Mouse (Mus musculus) intestine, embryonic 16.5 days (tissue): ENCODE data around the gene Ces3a. TPM values are rescaled to one million over a fixed set of nuclear protein-coding genes. Genes with fewer than 3 reads are reported as not detected.

Experiments
- ATAC-seq: fragments of 200-750 bp; cut with Nextera tagmentation; 2 replicates; pipeline ENCODE4 v1.8.0; 2017; ENCODE audit warnings: moderate TSS enrichment, moderate library complexity
- H3K27ac ChIP-seq: fragments of 300-500 bp; sonication (generic); 2 replicates; pipeline ENCODE4 v1.5.1; 2014; ENCODE audit warnings: mild to moderate bottlenecking, low read length
- H3K27me3 ChIP-seq: fragments of 300-500 bp; sonication (generic); replicated peaks from 2 replicates; pipeline ENCODE4 v1.6.1; 2014; ENCODE audit warnings: low read length, control low read depth, mixed read lengths; ENCODE audit not compliant: control insufficient read depth, insufficient read depth
- H3K36me3 ChIP-seq: fragments of 300-500 bp; sonication (generic); 2 replicates; pipeline ENCODE4 v1.6.1; 2014; ENCODE audit warnings: low read length, control low read depth; ENCODE audit not compliant: control insufficient read depth, insufficient read depth
- H3K4me1 ChIP-seq: fragments of 300-500 bp; sonication (generic); 2 replicates; pipeline ENCODE4 v1.6.1; 2014; ENCODE audit warnings: low read length, control low read depth, mixed read lengths; ENCODE audit not compliant: control insufficient read depth, insufficient read depth
- H3K4me2 ChIP-seq: fragments of 300-500 bp; sonication (generic); 2 replicates; pipeline ENCODE4 v1.6.1; 2014; ENCODE audit warnings: low read depth, low read length, control low read depth
- H3K4me3 ChIP-seq: fragments of 300-500 bp; sonication (generic); 2 replicates; pipeline ENCODE4 v1.5.1; 2014; ENCODE audit warnings: mild to moderate bottlenecking, low read length
- H3K9ac ChIP-seq: fragments of 300-500 bp; sonication (generic); 2 replicates; pipeline ENCODE4 v1.6.1; 2014; ENCODE audit warnings: low read depth, low read length
- H3K9me3 ChIP-seq: fragments of 300-500 bp; sonication (generic); 2 replicates; pipeline ENCODE4 v1.6.1; 2016; ENCODE audit warnings: low read length, control low read depth; ENCODE audit not compliant: control insufficient read depth
- WGBS: fragments of 180-500 bp; shearing (Covaris S2); extraction: QIAGEN DNeasy Blood & Tissue Kit; methylation state at CpG from one replicate; pipeline ENCODE4 v1.1.7; 2014; 5-methylcytosine and 5-hydroxymethylcytosine counted together
- polyA plus RNA-seq: library from polyadenylated mRNA; unstranded; fragments of >200 nt; fragmentation: Nextera tagmentation; extraction: Ambion mirVana; gene quantifications from 2 replicates; pipeline ENCODE4 v1.2.1, GENCODE M21; 2015

The Ces3a gene
- not detected in 2 replicates for polyA plus RNA-seq

DNA sequence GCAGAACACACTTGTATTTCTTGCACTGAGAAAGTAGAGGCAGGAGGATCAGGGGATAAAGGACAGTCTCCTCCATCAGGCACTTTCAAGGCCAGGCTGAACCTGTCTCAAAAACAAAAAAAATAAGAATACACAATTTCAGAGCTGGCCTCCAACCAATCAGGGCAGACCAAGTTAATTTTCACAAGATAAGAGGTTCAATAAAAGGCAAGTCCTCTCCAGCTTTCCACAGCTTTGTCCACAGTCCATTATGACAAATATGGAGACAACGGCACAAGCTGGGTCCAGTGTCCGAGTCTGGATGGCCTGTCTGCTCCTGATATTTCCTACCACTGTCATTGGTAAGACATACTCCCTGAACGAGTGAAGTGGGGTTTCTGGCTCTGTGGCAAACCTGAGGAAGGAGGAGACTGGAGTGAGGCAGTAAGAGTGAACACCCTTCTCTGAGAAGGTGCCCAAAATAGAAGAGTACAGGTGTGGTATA lies at the start of gene Ces3a:
TSS of gene Ces3a (plus strand) at position 231 of the 484 bp plus-strand sequence.
- Histone ChIP-seq H3K27ac (no peak within 1 kb of the TSS), H3K9me3 (no peaks in the 10 kb centered on the region), H3K36me3 (no peaks in the 10 kb centered on the region), H3K9ac (no peak within 1 kb of the TSS), H3K27me3 (no peaks in the 10 kb centered on the region), H3K4me3 (no peak within 1 kb of the TSS), H3K4me2 (no peak within 1 kb of the TSS), H3K4me1 (peaks cover 4% of the 10 kb centered on the region; the same call in 1 of the 2 replicates)
- 70% methylated on average over 3 of the region's 3 CpGs for WGBS
- no peak for ATAC-seq

DNA sequence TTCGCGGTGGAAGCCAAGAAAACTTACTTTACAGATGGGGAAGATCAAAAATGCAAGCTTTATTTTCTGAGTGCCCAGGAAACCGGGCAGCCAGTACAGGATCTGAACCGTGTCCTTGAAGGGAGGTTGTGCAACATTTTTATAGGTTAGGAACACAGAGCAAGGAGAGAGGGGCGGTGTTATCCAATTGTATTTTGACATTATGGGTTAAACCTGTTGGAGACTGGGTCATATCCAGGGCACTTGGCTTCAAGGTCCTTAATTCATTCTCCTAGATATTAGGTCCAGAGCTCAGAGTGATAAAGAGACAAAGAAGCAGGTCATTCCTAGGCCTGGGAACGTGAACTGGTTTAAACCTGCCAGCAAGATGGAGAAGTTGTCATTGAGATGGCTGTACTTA lies 49.2 kb upstream of the Ces3a start:
- Histone ChIP-seq H3K27ac (no peak overlapping the region), H3K4me3 (no peak overlapping the region), H3K9ac (no peak overlapping the region), H3K36me3 (no peaks in the 10 kb centered on the region), H3K4me2 (no peak overlapping the region), H3K4me1 (0 out of 2 replicates have a peak, but pooled peaks cover 4% of the 10 kb centered on the region), H3K27me3 (no peaks in the 10 kb centered on the region), H3K9me3 (no peaks in the 10 kb centered on the region)
- WGBS: 71% methylated on average over 6 of the region's 6 CpGs
- ATAC-seq: peak; percentile 75

DNA sequence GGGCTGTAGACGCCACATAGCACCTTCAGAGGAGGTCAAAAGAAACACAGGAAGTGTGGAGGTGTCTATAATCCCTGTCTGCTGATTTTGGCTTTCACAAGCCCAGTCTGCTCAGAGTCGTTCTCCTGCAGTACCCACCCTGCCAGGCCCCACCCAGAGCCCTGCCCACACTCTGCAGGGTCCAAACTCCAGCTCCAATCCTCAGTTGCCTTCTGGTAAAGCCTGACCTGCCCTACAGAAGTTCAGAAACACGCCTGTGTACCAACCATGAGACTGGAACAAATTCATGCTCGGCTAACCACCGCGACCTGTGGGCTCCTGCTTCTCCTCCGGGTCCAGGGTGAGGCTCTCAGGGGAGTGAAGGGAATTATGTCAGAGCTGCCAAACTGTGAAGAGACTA lies 47.8 kb upstream of the Ces3a start, which contains the start of gene Ces2h:
TSS of gene Ces2h (plus strand) at position 268 of the 400 bp plus-strand sequence.
- H3K4me2 ChIP-seq: 0 out of 2 replicates have a peak within 1 kb of the TSS, but pooled peaks have one; percentile 10

DNA sequence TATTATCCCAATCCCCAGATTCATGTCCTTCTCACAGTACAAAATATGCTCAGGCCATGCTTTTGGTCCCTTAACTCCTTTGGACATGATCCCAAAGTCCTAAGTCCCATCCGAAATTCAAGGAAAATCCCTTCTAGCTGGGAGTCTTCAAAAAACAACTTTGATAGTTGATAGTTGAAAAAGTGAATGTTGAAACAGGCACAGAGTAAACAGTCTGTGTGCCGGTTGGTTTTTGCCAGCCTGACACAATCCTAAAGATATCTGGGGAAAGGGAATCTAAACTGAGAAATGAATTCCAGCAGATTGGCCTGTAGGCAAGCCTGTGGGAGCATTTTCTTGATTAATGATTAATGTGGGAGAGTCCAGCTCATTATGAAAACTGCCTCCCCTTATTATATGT lies 38.4 kb upstream of the Ces3a start:
- Histone ChIP-seq H3K36me3 (no peaks in the 10 kb centered on the region), H3K27ac (no peak overlapping the region), H3K4me1 (no peaks in the 10 kb centered on the region), H3K27me3 (no peaks in the 10 kb centered on the region), H3K9me3 (peaks cover 3% of the 10 kb centered on the region; the same call in 1 of the 2 replicates), H3K4me2 (no peak overlapping the region), H3K4me3 (no peak overlapping the region), H3K9ac (no peak overlapping the region)
- WGBS: 70% methylated on average over 2 of the region's 2 CpGs
- ATAC-seq: no peak

More for the DNA sequence above, 47.8 kb upstream of the Ces3a start, which contains the start of gene Ces2h:
- no peak within 1 kb of the TSS for H3K4me3 ChIP-seq
- peak; percentile 95 for ATAC-seq
- H3K27ac ChIP-seq: peak within 1 kb of the TSS; percentile 57; the same call in 1 of the 2 replicates
- H3K9ac ChIP-seq: peak within 1 kb of the TSS; percentile 33; the same call in 1 of the 2 replicates
- 0 out of 2 replicates have a peak, but pooled peaks cover 4% of the 10 kb centered on the region for H3K4me1 ChIP-seq
- 69% methylated on average over 7 of the region's 7 CpGs for WGBS
- no peaks in the 10 kb centered on the region for H3K36me3 ChIP-seq
- no peaks in the 10 kb centered on the region for H3K9me3 ChIP-seq
- H3K27me3 ChIP-seq: no peaks in the 10 kb centered on the region

DNA sequence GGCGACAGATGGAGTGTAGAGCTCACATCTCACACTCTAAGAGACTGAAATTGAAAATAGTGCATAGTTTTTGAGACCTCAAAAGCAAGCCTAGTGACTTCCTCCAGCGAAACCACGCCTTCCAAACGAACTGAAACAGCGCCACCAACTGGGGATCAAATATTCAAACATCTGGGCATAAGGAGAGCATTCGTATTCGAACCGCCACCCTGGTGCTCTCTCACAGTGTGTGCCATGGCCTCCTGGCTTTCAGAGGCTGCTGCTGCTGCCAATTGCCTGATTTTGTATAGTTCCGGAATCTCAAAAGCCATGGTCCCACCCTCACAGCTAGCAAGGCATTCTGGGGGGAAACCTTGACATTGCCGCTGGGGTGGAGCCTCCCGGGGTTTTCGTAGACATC lies 37.3 kb upstream of the Ces3a start:
- H3K4me1 ChIP-seq: no peaks in the 10 kb centered on the region
- H3K27ac ChIP-seq: no peak overlapping the region
- no peak for ATAC-seq
- H3K9ac ChIP-seq: no peak overlapping the region
- no peaks in the 10 kb centered on the region for H3K27me3 ChIP-seq
- no peaks in the 10 kb centered on the region for H3K36me3 ChIP-seq
- WGBS: 78% methylated on average over 12 of the region's 12 CpGs
- peaks cover 3% of the 10 kb centered on the region; the same call in 1 of the 2 replicates for H3K9me3 ChIP-seq
- no peak overlapping the region for H3K4me2 ChIP-seq
- no peak overlapping the region for H3K4me3 ChIP-seq

DNA sequence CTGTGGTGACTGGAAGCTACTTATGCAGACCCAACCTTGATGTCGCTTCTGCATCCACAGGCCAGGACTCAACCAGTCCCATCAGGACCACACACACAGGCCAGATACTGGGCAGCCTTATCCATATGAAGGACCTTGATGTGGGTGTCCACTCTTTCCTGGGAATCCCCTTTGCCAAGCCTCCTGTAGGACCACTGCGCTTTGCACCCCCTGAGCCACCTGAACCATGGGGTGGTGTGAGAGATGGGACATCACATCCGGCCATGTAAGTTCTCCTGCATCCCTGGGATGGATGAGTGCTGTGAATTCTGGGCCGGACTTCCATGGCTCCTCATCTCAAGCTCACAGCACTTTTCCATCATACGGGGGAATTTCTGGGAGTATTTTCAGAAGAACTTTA lies 34.0 kb upstream of the Ces3a start:
- 91% methylated on average over 5 of the region's 5 CpGs for WGBS
- ATAC-seq: no peak
- no peaks in the 10 kb centered on the region for H3K4me1 ChIP-seq
- H3K9me3 ChIP-seq: no peaks in the 10 kb centered on the region
- no peaks in the 10 kb centered on the region for H3K36me3 ChIP-seq
- H3K4me2 ChIP-seq: no peak overlapping the region
- no peak overlapping the region for H3K27ac ChIP-seq
- H3K9ac ChIP-seq: no peak overlapping the region
- no peaks in the 10 kb centered on the region for H3K27me3 ChIP-seq
- H3K4me3 ChIP-seq: no peak overlapping the region

DNA sequence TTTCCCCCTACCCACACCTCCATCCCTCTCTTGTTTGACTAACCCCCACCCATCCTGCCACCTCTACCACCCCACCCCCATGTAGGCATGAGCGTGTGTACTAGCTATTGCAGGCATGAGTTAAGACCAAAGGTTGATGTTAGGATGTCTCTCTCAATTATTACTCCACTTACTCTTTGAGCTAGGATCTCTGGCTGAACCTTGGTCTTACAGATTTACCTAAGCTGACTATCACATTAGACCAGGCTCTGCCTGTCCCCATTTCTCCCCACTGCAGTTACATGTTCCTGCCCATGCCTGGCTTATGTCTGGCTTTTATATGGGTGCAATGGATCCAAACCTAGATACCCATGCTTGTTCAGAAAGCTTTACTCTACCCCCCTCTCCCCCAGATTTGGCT lies 26.4 kb upstream of the Ces3a start:
- Histone ChIP-seq H3K9me3 (no peaks in the 10 kb centered on the region), H3K27me3 (no peaks in the 10 kb centered on the region), H3K36me3 (no peaks in the 10 kb centered on the region), H3K4me2 (no peak overlapping the region), H3K4me3 (no peak overlapping the region), H3K4me1 (no peaks in the 10 kb centered on the region), H3K9ac (no peak overlapping the region), H3K27ac (no peak overlapping the region)
- ATAC-seq: no peak
- WGBS: 68% methylated on average over 1 of the region's 1 CpGs

DNA sequence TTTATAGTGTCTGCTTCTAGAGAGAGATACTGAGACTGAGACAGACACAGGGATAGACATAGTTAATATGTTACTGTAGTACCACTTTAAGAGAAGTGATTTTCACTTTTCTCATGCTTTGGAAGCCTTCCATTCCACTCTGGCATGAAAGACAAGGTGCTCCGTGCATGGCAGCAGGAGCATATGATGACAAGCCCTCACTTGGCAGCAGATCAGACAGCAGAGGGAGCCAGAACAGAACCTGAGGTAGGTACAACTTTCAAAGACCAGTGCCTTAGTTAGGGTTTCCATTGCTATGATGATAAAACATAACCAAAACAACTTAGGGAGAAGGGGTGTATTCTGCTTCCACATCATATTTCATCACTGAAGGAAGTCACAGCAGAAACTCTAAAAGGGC lies 25.3 kb upstream of the Ces3a start:
- H3K27ac ChIP-seq: no peak overlapping the region
- H3K4me3 ChIP-seq: no peak overlapping the region
- no peak overlapping the region for H3K4me2 ChIP-seq
- H3K27me3 ChIP-seq: no peaks in the 10 kb centered on the region
- no peaks in the 10 kb centered on the region for H3K36me3 ChIP-seq
- no peak for ATAC-seq
- no peaks in the 10 kb centered on the region for H3K4me1 ChIP-seq
- no peaks in the 10 kb centered on the region for H3K9me3 ChIP-seq
- 52% methylated on average over 1 of the region's 1 CpGs for WGBS
- H3K9ac ChIP-seq: no peak overlapping the region

DNA sequence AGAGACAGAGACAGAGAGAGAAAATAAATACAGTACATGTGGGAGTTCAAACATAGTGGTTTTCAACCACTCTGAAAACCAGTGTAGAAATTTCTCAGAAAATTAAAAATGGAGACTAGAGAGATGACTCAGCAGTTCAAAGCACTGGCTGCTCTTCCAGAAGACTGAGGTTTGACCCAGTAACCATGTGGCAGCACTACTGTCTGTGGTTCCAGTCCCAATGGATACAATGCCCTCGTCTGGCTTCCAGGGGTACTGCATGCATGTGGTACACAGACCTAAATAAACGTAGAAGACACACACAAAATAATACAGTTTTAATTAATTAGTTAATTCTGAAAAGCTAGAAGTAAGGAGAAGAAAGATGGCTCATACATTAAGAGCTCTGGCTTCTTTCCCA lies 23.4 kb upstream of the Ces3a start:
- no peak for ATAC-seq
- WGBS: 71% methylated on average over 2 of the region's 2 CpGs
- Histone ChIP-seq H3K27ac (no peak overlapping the region), H3K36me3 (no peaks in the 10 kb centered on the region), H3K4me3 (no peak overlapping the region), H3K9ac (no peak overlapping the region), H3K4me2 (no peak overlapping the region), H3K27me3 (no peaks in the 10 kb centered on the region), H3K9me3 (no peaks in the 10 kb centered on the region), H3K4me1 (no peaks in the 10 kb centered on the region)

DNA sequence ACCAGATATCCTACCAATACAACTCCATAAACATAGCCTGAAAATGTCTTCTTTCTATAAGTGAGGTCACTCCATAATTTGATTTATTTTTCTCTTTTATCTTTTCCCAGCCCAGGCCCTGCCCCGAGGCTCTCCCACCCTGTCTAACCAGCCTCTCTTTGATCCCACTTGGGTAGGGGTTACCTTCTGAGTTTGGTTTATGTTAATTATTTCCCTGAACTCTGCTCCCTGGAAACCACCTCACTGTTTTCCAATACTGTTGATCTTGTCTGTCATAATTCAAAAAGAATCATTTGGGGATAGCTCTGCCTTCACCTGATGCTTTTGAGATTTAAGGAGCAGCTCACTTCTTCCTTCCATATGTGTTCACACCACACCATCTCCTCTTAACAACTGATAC lies 4.9 kb upstream of the Ces3a start:
- no peak overlapping the region for H3K9ac ChIP-seq
- no peaks in the 10 kb centered on the region for H3K36me3 ChIP-seq
- no peak overlapping the region for H3K27ac ChIP-seq
- H3K9me3 ChIP-seq: no peaks in the 10 kb centered on the region
- H3K4me3 ChIP-seq: no peak overlapping the region
- H3K27me3 ChIP-seq: no peaks in the 10 kb centered on the region
- 41% methylated on average over 1 of the region's 1 CpGs for WGBS
- H3K4me1 ChIP-seq: peaks cover 4% of the 10 kb centered on the region; the same call in 1 of the 2 replicates
- no peak for ATAC-seq
- H3K4me2 ChIP-seq: no peak overlapping the region
